Mouse (Mus musculus): ENCODE measurements at regions not wholly inside any gene's neighbourhood (a gene's known extent, or its start where the extent isn't known, plus 50 kb on each side); places are given as distances from the start of the nearest gene placed in this dataset.
A peak's percentile ranks its signal among the peaks of the same experiment; 100 is the strongest.

GRCm38 (mm10) chr6:117573371-117573770, 267.6 kb upstream of the Zfp637 start:
- Histone ChIP-seq H3K36me3 (no peaks in the 10 kb centered on the region), H3K9me3 (no peaks in the 10 kb centered on the region), H3K27me3 (no peaks in the 10 kb centered on the region), H3K4me3 (replicated peaks) (no peak overlapping the region), H3K9ac (replicated peaks) (no peak overlapping the region), H3K4me1 (replicated peaks) (peaks cover 14% of the 10 kb centered on the region), H3K27ac (no peak overlapping the region), H3K4me2 (replicated peaks) (no peak overlapping the region)
- 94% methylated on average over 8 of the region's 8 CpGs for WGBS
- no peak for ATAC-seq

GRCm38 (mm10) chr6:117574146-117574545, 266.8 kb upstream of the Zfp637 start:
- 85% methylated on average over 10 of the region's 10 CpGs for WGBS
- no peaks in the 10 kb centered on the region for H3K9me3 ChIP-seq
- no peaks in the 10 kb centered on the region for H3K36me3 ChIP-seq
- H3K27ac ChIP-seq, result no peak overlapping the region
- no peak overlapping the region for H3K4me2 ChIP-seq (replicated peaks)
- no peak overlapping the region for H3K9ac ChIP-seq (replicated peaks)
- H3K4me1 ChIP-seq (replicated peaks), result peaks cover 14% of the 10 kb centered on the region
- H3K4me3 ChIP-seq (replicated peaks), result no peak overlapping the region
- no peaks in the 10 kb centered on the region for H3K27me3 ChIP-seq
- ATAC-seq, result no peak

GRCm38 (mm10) chr6:117575057-117575456, 265.9 kb upstream of the Zfp637 start:
- no peak overlapping the region for H3K9ac ChIP-seq (replicated peaks)
- no peak overlapping the region for H3K4me2 ChIP-seq (replicated peaks)
- 72% methylated on average over 5 of the region's 5 CpGs for WGBS
- H3K27ac ChIP-seq, result no peak overlapping the region
- H3K27me3 ChIP-seq, result no peaks in the 10 kb centered on the region
- H3K4me3 ChIP-seq (replicated peaks), result no peak overlapping the region
- peaks cover 7% of the 10 kb centered on the region for H3K4me1 ChIP-seq (replicated peaks)
- no peak for ATAC-seq
- H3K36me3 ChIP-seq, result no peaks in the 10 kb centered on the region
- H3K9me3 ChIP-seq, result no peaks in the 10 kb centered on the region

GRCm38 (mm10) chr6:117576021-117576420, 265.0 kb upstream of the Zfp637 start:
- 94% methylated on average over 9 of the region's 9 CpGs for WGBS
- no peaks in the 10 kb centered on the region for H3K9me3 ChIP-seq
- no peak overlapping the region for H3K4me3 ChIP-seq (replicated peaks)

GRCm38 (mm10) chr6:117577539-117578521, 263.1 kb upstream of the Zfp637 start:
- H3K9ac ChIP-seq (replicated peaks), result no peak overlapping the region
- H3K27me3 ChIP-seq, result no peaks in the 10 kb centered on the region
- peak; percentile 86 for ATAC-seq
- H3K4me2 ChIP-seq (replicated peaks), result no peak overlapping the region
- no peaks in the 10 kb centered on the region for H3K9me3 ChIP-seq
- no peak overlapping the region for H3K27ac ChIP-seq
- H3K36me3 ChIP-seq, result no peaks in the 10 kb centered on the region
- 77% methylated on average over 10 of the region's 10 CpGs for WGBS
- no peak overlapping the region for H3K4me3 ChIP-seq (replicated peaks)
- H3K4me1 ChIP-seq (replicated peaks), result no peaks in the 10 kb centered on the region

More at GRCm38 (mm10) chr6:117576021-117576420, 265.0 kb upstream of the Zfp637 start:
- H3K4me2 ChIP-seq (replicated peaks), result no peak overlapping the region
- no peak overlapping the region for H3K9ac ChIP-seq (replicated peaks)
- no peaks in the 10 kb centered on the region for H3K36me3 ChIP-seq
- H3K27me3 ChIP-seq, result no peaks in the 10 kb centered on the region
- no peak overlapping the region for H3K27ac ChIP-seq
- ATAC-seq, result no peak
- no peaks in the 10 kb centered on the region for H3K4me1 ChIP-seq (replicated peaks)

- H3K36me3 ChIP-seq, result no peaks in the 10 kb centered on the region
- no peak overlapping the region for H3K9ac ChIP-seq (replicated peaks)
- WGBS, result 82% methylated on average over 2 of the region's 2 CpGs
- no peaks in the 10 kb centered on the region for H3K4me1 ChIP-seq (replicated peaks)
- no peaks in the 10 kb centered on the region for H3K27me3 ChIP-seq
- ATAC-seq, result no peak
- no peak overlapping the region for H3K4me2 ChIP-seq (replicated peaks)
- no peaks in the 10 kb centered on the region for H3K9me3 ChIP-seq
- no peak overlapping the region for H3K4me3 ChIP-seq (replicated peaks)
- H3K27ac ChIP-seq, result no peak overlapping the region
Observed at GRCm38 (mm10) chr6:117580951-117581350, 260.0 kb upstream of the Zfp637 start.

- Histone ChIP-seq H3K9me3 (no peaks in the 10 kb centered on the region), H3K27ac (no peak overlapping the region), H3K4me1 (replicated peaks) (no peaks in the 10 kb centered on the region), H3K4me3 (replicated peaks) (no peak overlapping the region), H3K36me3 (no peaks in the 10 kb centered on the region), H3K27me3 (no peaks in the 10 kb centered on the region), H3K4me2 (replicated peaks) (no peak overlapping the region), H3K9ac (replicated peaks) (no peak overlapping the region)
- 89% methylated on average over 11 of the region's 11 CpGs for WGBS
- ATAC-seq, result no peak
Observed at GRCm38 (mm10) chr6:117583121-117583520, 257.9 kb upstream of the Zfp637 start.

GRCm38 (mm10) chr6:117584563-117584962, 256.4 kb upstream of the Zfp637 start:
- Histone ChIP-seq H3K4me1 (replicated peaks) (no peaks in the 10 kb centered on the region), H3K36me3 (no peaks in the 10 kb centered on the region), H3K27ac (no peak overlapping the region), H3K9me3 (no peaks in the 10 kb centered on the region), H3K27me3 (no peaks in the 10 kb centered on the region), H3K4me3 (replicated peaks) (no peak overlapping the region), H3K9ac (replicated peaks) (no peak overlapping the region), H3K4me2 (replicated peaks) (no peak overlapping the region)
- ATAC-seq, result no peak
- 93% methylated on average over 5 of the region's 5 CpGs for WGBS

GRCm38 (mm10) chr6:117596166-117596840, 244.7 kb upstream of the Zfp637 start:
- Histone ChIP-seq H3K4me3 (replicated peaks) (no peak overlapping the region), H3K4me2 (replicated peaks) (no peak overlapping the region), H3K4me1 (replicated peaks) (no peaks in the 10 kb centered on the region), H3K9me3 (no peaks in the 10 kb centered on the region), H3K27me3 (no peaks in the 10 kb centered on the region), H3K27ac (no peak overlapping the region), H3K9ac (replicated peaks) (no peak overlapping the region), H3K36me3 (no peaks in the 10 kb centered on the region)
- ATAC-seq, result no peak
- WGBS, result 90% methylated on average over 8 of the region's 8 CpGs

- no peak for ATAC-seq
- no peak overlapping the region for H3K4me3 ChIP-seq (replicated peaks)
- no peak overlapping the region for H3K9ac ChIP-seq (replicated peaks)
- H3K9me3 ChIP-seq, result 0 out of 2 replicates have a peak, but pooled peaks cover 2% of the 10 kb centered on the region
- H3K4me2 ChIP-seq (replicated peaks), result no peak overlapping the region
- H3K27ac ChIP-seq, result no peak overlapping the region
- no peaks in the 10 kb centered on the region for H3K36me3 ChIP-seq
- 95% methylated on average over 2 of the region's 2 CpGs for WGBS
- no peaks in the 10 kb centered on the region for H3K4me1 ChIP-seq (replicated peaks)
- H3K27me3 ChIP-seq, result no peaks in the 10 kb centered on the region
Observed at GRCm38 (mm10) chr6:117604834-117605233, 236.1 kb upstream of the Zfp637 start.

GRCm38 (mm10) chr6:117605685-117606084, 235.3 kb upstream of the Zfp637 start:
- H3K4me2 ChIP-seq (replicated peaks), result no peak overlapping the region
- H3K9ac ChIP-seq (replicated peaks), result no peak overlapping the region
- no peaks in the 10 kb centered on the region for H3K36me3 ChIP-seq
- H3K4me1 ChIP-seq (replicated peaks), result no peaks in the 10 kb centered on the region
- no peak overlapping the region for H3K4me3 ChIP-seq (replicated peaks)
- no peak for ATAC-seq
- 83% methylated on average over 4 of the region's 4 CpGs for WGBS
- no peak overlapping the region for H3K27ac ChIP-seq
- no peaks in the 10 kb centered on the region for H3K27me3 ChIP-seq
- H3K9me3 ChIP-seq, result 0 out of 2 replicates have a peak, but pooled peaks cover 2% of the 10 kb centered on the region

- 89% methylated on average over 6 of the region's 6 CpGs for WGBS
Observed at GRCm38 (mm10) chr6:117606211-117606610, 234.8 kb upstream of the Zfp637 start.

More at GRCm38 (mm10) chr6:117606211-117606610, 234.8 kb upstream of the Zfp637 start:
- Histone ChIP-seq H3K4me3 (replicated peaks) (no peak overlapping the region), H3K9me3 (0 out of 2 replicates have a peak, but pooled peaks cover 2% of the 10 kb centered on the region), H3K27me3 (no peaks in the 10 kb centered on the region), H3K4me1 (replicated peaks) (no peaks in the 10 kb centered on the region), H3K4me2 (replicated peaks) (no peak overlapping the region), H3K36me3 (no peaks in the 10 kb centered on the region), H3K9ac (replicated peaks) (no peak overlapping the region), H3K27ac (no peak overlapping the region)
- no peak for ATAC-seq
